Mouse (Mus musculus) thymus, postnatal 36 days (tissue): ENCODE measurements at regions not wholly inside any gene's neighbourhood (a gene's known extent, or its start where the extent isn't known, plus 50 kb on each side); places are given as distances from the start of the nearest gene placed in this dataset.
"Not testable (repeated sequence)": the region's sequence is repeated elsewhere in the genome, so short reads cannot be mapped to it uniquely, and the experiment has no call there.

Source experiments
- DNase-seq, 2 experiments: peaks; one replicate each; pipeline ENCODE4 v3.0.0; 2022; ENCODE audit warnings: mixed read lengths in 2 of 2

DNA sequence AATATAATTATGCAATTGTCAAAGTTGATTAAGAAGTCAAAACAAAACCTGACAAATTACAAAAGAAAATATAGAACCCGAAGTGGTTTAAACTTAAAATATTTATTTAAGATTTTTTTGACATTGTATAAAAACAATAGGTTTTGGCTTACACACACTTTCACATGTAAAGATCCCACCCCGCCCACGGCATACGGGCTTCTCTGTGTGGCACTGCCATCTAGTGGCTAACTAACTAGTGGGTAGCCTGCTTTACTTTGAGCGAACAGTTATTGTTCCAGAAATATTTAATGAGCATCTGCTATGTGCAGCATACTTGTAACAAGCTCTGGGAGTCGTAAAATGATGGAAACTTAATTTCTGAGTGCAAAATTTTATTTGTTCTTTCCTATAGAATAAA is 716.3 kb upstream of the Intu start:
- DNase-seq = no peak

DNA sequence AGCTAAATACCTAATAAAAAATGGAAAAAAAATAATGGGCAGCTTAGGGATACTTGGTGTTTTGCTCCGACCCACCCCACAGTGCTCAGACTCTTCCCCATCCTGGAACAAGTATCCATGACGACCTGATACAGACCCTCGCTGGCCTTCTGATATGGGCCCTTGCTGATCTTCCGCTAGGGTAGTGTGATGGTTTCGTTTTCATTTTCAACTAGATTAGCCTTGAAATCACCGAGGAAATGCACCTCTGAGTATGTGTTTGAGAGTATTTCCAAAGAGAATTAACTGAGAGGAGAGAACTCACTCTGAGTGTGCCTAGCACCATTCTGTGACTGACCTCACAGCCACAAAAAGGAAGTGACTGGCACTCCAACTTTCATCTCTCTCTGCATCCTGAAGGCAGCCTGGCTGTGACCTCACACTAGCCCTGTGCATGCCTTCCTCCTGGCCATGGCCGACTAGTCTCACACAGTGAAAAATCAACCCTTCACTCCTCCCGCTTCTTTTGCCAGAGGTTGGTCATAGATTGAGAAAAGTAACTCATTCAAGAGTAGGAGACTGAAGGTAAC is 700.5 kb upstream of the Intu start:
- no peak for DNase-seq

DNA sequence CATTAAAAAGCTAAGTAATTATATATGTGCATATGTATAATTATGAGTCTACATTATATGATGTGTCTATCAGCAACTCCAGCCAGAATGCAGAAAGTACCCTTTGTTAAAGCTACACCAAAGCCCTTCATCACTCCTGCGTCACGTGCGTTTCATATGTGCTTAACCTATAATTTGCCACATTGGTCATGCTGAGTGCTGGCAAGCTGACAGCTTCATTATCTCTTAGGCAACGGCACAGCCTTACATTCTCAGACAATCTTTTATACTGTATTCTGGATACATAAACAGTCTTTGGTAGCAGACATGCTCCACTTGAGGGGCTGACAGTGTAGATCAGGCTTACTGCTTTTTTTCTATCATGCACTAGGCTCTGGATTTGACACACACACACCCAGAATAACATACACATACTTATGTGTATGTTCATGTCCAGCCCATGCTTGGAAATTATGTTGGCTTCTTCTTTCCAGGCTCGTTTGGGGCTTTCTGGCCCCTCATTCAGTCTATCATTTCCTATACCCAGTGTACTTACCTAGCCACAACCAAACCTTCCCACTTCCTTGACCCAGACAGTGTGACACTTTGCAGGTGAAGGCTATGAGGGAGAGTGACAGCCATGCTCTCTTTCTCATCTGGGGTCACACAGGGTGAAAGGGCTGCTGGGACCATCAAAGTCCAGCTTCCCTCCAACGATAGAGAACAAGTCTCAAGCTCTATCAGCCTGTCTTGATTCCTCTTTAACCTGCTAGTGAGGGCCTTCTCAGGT is 692.5 kb upstream of the Intu start:
- no peak for DNase-seq

DNA sequence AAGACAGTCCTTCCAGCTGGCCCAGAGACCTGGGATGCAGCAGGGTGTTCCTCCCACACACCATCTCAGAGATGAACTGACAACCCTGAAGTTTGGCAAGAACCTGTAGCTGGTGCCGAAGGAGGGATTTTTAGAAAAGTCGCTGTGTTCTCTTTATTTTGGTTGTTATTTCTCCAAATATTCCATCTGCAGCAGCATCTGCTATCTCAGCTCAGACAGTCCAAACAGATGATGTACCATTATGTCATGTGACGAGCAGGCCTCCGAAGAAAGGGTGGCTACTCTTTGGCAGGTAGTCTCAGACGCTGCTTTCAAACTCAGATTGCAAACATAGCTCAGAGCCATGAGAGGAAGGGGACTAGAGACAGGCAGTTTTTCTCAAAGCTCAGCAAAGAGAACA is 690.1 kb upstream of the Intu start:
- no peak for DNase-seq

DNA sequence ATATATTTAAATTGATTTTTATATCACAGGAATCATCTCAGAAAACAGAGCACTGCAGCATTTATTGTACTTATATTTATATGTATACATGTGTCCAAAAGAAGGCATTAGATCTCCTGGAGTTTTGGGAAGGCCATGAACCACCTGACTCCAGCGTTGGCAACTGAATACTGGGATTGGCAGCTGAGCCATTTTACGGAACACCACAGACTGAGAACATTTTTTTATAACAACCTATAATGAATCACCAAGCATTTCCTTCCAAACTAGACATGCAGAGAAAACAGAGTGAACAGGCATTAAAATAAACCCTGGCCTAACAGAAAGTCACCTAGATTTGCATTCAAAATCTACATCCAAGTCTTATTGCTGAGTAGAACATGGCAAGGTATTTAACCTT is 686.0 kb upstream of the Intu start:
- no peak for DNase-seq

DNA sequence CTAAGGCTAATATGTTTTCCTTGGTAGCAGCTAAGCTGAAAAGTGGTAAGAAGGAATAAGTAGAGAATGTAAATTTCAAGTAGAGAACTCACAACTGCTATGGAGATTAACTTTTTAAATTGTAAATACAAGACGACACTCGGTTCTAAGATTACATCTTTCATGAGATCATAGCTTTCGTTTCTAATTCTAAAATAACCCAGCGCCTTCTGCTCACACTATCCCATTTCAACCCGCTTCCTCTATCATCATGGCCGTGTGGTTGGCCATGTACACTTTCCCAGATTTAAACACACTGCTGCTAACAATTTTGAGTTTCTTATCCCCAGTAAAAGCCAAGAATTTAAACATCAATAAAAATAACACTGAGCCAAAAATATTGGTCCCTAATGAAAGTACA is 682.3 kb upstream of the Intu start:
- no peak for DNase-seq

DNA sequence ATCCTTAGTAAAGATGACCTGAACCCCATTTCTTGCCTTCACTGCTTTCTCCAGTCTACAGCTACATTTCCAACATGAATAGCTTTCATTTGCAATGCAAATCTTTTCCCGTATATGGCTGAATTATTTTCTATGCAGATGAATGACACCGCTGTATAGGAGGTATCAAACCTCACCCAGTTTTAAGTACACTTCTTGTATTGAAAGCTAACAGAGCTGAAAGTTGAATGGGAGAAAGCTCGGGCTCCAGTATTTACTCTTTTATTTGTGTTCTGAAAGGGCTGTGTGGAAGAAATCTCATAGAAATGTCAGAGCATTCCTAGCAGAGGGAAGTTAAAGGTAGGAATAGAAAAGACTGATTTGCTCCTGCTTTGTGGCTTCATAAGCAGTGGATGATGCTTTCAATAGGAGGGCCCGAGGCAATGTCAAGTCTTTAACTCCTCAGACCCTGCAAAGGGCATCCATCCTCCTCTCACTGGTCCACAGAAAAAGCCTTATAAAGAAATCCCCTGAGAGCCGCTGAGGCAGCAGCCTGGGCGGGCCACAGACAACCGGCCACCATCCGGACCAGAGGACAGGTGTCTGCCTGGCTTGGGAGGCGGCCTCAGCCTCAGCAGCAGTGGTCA is 673.8 kb upstream of the Intu start:
- no peak for DNase-seq

DNA sequence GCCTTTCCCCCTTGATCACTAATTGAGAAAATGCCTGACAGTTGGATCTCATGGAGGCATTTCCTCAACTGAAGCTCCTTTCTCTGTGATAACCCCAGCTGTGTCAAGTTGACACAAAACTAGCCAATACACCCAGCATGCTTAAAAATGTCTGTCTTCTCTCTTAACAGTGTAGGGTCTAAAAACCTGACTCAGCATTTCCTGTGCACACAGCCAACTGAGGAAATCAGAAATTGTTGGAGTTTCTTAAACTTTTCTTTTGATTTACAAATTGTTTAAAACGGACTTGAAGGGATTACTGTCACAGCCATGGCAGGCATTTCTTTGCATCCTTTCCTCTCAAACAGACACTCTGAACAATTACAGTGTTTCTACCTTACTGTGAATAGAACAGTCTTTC is 655.0 kb upstream of the Intu start:
- not testable (repeated sequence) for DNase-seq

DNA sequence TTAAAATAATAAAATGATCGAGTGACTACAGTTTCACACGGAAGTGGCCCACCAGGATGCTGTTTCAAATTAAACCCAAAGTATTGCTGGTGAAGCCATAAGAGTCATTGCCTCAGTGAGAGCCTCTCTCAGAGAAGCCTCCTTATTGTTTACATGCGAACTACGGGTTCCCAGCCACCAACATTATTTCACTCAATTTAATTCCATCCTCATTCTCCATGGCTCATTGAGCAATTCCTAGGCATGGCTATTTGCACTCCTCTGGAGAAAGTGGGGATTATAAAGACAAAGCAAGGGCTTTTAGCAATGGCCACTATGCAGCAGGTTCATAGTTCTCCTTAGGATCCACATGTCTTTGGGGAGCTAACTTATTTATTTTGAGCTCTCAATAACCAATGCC is 646.7 kb upstream of the Intu start:
- no peak for DNase-seq

DNA sequence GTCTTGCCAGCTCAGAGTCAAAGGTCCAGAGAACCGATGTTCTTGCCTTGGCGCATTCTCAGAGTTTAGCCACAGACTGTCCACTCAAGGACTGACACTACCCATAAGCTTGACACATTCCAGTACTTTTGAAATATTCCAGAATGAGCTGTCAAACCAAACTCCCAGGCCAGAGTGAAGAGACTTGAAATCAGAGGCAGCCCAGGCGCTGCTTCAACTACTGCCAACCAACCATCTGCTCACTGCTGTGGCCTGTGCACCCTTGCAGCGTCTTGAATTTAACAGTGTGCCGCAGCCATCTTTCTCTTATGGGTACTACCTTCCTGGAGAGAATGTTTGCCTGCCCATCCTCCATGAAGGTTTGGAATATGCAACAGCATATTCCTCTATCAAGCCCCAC is 642.7 kb upstream of the Intu start:
- DNase-seq = no peak

DNA sequence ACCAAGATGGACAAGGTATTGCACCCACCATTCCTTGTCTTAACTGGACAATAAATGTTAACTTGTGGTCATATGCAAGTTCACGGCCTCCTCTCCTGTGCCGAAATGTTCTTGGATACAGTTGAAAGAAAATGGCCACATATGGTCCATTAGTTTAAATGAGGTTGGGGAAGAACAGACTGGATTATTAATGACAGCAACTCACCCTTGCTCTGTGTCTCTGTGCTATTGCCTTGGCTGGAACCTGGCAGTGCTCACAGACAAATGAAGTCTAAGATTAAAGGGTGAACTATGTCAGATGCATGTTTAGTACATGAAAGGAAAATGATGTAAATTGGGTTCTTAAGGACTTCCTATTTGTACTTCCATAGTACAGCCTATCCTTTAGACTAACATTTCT is 641.9 kb upstream of the Intu start:
- DNase-seq = no peak

DNA sequence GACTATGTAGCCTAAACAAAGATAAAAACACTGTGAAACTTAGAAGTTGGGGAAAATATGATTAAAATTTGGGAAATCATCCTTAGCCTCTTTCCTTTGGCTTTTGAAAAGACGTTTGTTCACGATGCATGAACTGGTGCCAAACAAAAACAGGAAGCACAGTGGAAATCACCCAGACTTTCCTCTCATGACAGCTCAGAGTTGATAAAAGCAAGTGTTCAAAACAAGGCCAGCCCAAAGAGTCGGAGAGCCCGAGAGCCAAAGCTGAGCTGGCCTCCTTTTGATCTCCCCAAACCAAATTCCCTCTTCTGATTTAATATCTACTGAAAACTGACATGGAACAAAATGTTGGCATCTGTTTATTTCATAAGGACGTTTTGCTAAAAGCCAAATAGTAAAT is 632.1 kb upstream of the Intu start:
- no peak for DNase-seq

DNA sequence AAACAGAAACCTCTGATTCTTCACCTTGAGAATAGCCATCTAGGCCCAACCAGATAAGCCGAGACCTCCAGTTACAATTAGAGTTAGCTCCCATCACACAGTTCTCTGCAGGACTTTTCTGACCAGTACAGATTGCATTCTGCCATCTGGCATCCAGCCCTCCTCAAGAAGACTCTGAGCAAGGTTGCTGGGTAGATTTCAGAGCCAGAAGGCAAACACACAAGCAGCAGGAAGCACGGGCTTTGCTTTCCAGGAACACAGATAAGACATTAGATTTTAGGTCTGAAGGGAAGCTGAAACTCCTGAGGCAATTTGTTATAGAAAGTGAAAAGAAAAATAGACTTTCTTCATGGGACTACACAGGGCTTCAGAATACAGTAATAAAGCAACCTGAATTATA is 630.9 kb upstream of the Intu start:
- no peak for DNase-seq

DNA sequence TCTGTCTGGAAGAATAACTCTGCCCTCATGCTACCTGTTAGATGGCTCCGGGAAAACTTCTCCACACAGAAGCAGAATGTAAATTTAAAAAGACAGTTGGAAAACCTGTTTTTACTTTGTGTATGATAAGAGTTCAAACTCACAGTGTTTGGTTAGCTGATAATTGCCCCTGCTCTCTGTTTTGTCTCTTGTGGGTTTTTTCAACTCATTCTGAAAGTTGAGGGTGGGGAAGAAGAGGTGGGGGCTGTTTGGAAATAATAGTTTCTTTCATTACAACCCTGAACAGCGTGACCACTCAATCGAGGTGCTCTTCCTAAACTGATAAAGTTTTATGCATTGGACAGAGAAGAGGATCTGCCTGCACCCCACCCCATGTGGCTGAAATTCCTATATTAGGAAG is 626.7 kb upstream of the Intu start:
- DNase-seq = no peak

DNA sequence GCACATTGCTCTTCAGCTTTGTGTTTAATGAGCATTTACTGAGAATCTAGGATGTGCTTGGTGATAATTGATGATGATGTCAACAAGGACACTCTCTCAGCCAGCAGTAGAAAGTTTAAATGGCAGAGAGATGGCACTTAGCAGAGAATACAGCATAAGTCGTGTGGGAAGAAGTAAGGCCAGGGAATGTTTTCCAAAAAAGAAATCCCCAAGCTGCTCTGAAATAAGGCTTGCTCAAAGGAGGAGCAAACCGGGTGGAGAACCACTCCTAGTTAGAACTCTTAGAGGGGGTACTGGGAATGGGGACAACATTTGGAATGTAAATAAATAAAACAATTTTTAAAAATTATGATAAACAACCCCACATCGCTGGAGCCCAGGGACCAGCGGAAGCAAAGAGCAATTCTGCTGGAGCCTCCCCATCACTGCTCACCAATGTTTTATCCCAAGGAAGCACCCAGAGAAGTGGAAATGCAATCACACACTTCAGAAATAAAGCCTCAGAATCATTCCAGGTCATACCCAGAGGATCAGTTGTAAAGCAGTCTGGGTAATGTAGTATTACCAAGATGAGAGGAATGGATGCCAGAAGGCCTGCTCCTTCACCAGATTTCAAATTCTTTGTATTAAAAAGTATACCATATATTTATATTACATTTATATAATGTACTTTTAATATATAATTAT is 622.3 kb upstream of the Intu start:
- no peak for DNase-seq

DNA sequence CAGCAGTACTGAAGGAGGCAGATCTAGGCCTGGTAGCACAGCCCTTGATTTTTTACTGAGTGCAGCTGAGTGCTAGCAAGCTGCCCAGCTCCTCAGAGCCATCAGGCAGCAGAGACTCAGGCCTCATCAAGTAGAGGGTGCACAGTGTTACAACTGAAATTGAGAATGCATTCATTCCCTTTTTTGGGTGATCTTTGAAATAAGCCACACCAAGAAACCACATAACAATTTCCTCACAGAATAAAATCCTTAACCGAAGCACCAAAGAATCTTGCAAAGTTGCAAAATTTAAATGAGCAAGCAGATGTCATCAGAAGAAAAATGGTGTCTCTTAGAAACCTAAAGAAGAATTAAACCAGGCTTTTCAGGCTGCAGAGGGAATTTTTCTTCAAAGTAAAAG is 621.4 kb upstream of the Intu start:
- DNase-seq = no peak

DNA sequence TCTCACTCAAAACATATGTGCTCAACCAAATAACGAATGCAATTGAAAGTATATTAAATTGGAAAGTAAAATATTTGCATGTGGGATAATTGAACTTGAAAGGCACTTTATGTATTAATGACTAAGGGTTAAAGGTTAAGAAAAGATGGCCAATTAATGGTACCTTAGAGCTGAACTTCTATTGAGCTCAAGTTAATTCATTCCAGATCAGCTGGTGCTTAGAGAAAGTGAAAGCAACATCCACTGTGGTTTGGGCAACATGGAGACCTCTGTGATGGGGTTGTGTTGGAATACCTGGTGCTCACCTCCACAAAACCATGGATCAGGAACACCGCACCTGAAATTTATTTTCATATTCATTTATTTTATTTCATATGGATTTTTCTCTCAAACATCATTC is 612.5 kb upstream of the Intu start:
- DNase-seq = no peak

DNA sequence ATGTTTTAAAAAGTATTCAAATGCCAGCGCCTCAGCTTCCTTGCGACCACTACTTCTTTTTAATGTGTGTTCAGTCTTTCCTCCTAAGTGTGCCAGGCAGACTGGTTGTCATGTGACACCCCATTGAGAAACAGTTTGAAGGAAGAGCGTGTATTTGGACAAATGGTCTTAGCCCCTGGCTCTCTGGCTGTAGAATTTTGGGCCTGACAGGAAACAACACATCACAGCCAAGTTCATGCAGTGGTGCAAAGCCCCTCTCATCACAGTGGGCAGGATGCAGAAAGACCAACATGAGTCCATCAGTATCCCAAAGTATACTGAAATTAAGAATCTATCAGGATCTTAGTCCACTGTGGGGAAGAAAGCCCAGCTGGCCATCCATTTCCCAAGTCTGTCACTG is 605.6 kb upstream of the Intu start:
- DNase-seq = no peak

DNA sequence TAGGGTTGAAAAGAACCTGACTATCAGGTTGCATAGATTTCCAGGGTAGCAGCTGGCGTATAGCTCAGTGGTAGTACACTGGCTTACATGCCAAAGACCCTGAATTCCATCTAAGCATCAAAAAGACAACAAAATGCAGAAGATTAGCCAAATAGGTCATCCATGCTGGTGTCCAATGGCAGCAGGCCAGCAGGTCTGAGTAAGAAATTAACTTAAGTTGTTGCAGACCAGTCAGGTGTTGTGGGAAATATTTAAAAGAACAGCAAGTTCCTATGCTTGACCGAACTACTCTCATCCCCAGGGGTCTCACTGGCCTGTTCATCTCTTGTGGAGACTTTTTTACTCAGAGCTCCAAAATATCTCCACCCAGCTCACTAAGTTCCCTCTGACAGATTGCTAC is 602.7 kb upstream of the Intu start:
- no peak for DNase-seq

DNA sequence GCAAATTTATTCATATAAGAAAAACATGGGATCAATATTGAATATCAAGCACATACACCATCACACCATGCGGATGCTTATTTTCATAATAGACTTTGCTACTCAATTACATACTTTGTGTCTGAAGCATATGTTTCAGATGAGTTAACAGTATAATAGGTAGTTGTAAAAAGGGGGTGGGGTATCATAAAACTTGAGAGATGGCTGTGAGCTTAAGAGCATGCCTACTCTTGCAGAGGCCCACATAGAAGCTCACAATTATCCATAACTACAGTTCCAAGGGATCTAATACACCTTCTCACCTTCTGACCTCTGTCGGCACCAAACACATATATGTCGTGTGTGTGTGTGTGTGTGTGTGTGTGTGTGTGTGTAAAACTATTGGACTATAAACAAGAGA is 597.7 kb upstream of the Intu start:
- DNase-seq = no peak

DNA sequence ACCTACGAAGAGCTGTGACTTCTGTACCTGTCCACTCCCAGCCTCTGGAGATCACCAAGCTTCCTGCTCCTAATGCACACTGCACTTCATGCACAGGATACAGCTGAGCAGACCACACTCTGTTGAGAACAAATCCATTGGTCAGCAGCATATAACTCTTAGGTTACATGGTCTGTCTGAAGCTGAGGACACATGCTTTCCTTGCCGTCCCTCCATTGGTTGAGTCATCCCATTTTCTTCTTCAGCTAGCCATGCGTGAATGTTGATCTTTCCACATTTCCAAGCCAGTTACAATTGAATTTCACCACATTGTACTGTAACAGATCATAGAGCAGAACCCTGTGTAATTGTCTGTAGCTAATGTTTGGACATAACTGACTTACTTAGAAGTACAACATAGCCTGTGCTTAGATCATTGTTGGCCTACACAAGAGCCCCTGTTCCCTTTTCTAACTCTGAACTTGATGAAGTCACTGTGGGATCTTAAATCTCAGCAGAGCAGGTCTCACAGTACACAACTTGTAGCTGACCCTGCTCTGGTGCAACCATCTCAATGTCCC is 593.3 kb upstream of the Intu start:
- no peak for DNase-seq

DNA sequence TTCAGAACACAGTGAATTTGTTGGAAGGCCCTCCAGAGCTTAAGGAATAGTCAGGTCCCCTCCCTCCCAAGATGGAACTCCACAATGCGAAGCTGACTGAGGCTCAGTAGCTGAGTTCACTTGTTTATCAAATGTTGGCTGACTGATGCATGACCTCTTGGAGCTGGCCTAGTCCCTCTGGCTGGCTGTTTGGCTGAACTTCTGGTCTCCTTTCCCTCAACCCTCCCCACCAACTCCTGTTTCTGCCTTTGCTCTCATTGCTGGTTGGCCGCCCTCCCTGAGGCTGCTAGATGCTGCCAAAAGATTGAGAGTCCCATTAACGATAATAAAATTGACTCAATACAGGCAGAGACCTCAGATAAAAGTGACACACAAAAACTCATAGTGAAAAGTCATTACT is 586.5 kb upstream of the Intu start:
- no peak for DNase-seq

DNA sequence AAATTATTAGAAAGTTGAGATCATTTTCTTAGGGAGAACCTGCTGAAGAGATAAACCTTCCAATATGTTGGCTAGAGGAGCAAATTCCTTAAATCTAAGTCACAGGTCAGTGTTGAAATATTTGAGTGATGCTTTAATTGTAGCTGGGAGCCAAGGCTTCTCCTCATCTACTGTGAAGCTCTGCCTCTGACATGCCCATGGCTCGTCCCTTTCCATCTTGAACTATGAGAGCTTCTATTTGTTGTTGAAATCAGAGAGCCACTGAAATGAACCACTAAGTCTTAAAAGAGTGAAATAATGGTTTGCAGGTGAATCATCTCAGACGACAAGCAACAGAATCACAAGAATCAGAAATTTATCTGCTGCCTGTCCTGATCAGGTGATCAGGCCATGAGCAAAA is 579.0 kb upstream of the Intu start:
- no peak for DNase-seq

DNA sequence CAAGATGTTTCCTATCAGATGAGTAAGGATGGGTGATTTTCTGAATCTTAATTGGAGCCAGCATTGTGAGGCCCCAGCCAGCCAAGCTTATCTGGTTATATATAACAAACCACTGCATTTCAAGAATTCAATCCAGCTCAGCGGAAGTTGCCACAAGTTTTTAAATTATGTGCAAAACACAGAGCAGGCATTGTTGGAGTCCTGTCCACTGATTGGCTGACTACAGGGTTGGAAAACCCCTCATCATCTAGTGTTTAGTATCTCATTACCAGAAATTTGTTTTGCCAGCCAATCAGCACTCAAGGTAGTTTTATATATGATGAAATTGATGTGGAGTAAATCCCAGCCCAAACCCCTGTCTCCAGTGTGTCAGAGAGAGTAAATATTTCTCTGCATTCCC is 578.5 kb upstream of the Intu start:
- DNase-seq = no peak
